In genomic region chr4:101699423-101699822, GRCm38 (mm10) we compare ENCODE assay signal across 24 mouse cellular contexts. TPM values are rescaled to one million over a fixed set of nuclear protein-coding genes. Genes with fewer than 3 reads are reported as not detected.
DNase-seq lines count a peak whose midpoint lies in the region; ATAC-seq and TF ChIP-seq lines count a peak whose summit lies in the region.
"Had no signal": no experiment of that assay in that cellular context is flagged by ENCODE, and none has a peak within 500 bp of the region (broad histone marks: within the 10 kb centered on the region; RNA-seq: fewer than 3 reads in every experiment).

No protein-coding gene starts in this region.

- no peak for TF ChIP-seq POLR2A in lung, adult 2 months (IDR thresholded peaks at IDR 0.05; ENCODE audit: borderline replicate concordance, extremely low read depth, low read depth, low read length)

- H3K27ac ChIP-seq in lung, embryonic 14.5 days (ENCODE audit: low read depth): no peak overlapping the region
- no peak overlapping the region for H3K27ac ChIP-seq in hindbrain, embryonic 14.5 days
- H3K27ac ChIP-seq: embryonic facial prominence, embryonic 13.5 days; heart, embryonic 15.5 days; hindbrain, embryonic 13.5 days; limb, embryonic 12.5 days; midbrain, embryonic 13.5 days had no signal

- peaks cover 3% of the 10 kb centered on the region; the same call in 1 of the 2 replicates for H3K4me1 ChIP-seq in lung, embryonic 14.5 days (ENCODE audit: insufficient read depth)
- peaks cover under 1% of the 10 kb centered on the region; the same call in 1 of the 2 replicates for H3K4me1 ChIP-seq in lung, adult 2 months (ENCODE audit: control insufficient read depth, insufficient read depth, low read length)
- H3K4me1 ChIP-seq in hindbrain, embryonic 14.5 days (replicated peaks; ENCODE audit: control insufficient read depth, insufficient read depth, low read length): no peaks in the 10 kb centered on the region
- H3K4me1 ChIP-seq: embryonic facial prominence, embryonic 13.5 days; heart, embryonic 15.5 days; hindbrain, embryonic 13.5 days; limb, embryonic 12.5 days; megakaryocyte, embryonic 14.5 days; midbrain, embryonic 13.5 days had no signal

- no peak overlapping the region for H3K4me2 ChIP-seq in lung, embryonic 14.5 days
- no peak overlapping the region for H3K4me2 ChIP-seq in hindbrain, embryonic 14.5 days (replicated peaks)
- H3K4me2 ChIP-seq: embryonic facial prominence, embryonic 13.5 days; heart, embryonic 15.5 days; hindbrain, embryonic 13.5 days; limb, embryonic 12.5 days; liver, embryonic 11.5 days; midbrain, embryonic 13.5 days had no signal

- H3K9me3 ChIP-seq in lung, embryonic 14.5 days (ENCODE audit: low read depth, low read length): no peaks in the 10 kb centered on the region
- H3K9me3 ChIP-seq in hindbrain, embryonic 14.5 days (ENCODE audit: control insufficient read depth, low read length): no peaks in the 10 kb centered on the region
- H3K9me3 ChIP-seq: embryonic facial prominence, embryonic 13.5 days; heart, embryonic 15.5 days; hindbrain, embryonic 13.5 days; limb, embryonic 12.5 days; midbrain, embryonic 13.5 days had no signal

- no peak overlapping the region for H3K4me3 ChIP-seq in lung, embryonic 14.5 days (ENCODE audit: low read depth, low read length)
- no peak overlapping the region for H3K4me3 ChIP-seq in lung, adult 2 months (replicated peaks; ENCODE audit: extremely low read depth, low read depth, low read length)
- no peak overlapping the region for H3K4me3 ChIP-seq in hindbrain, embryonic 14.5 days (replicated peaks; ENCODE audit: low read length)
- H3K4me3 ChIP-seq: embryonic facial prominence, embryonic 13.5 days; heart, embryonic 15.5 days; hindbrain, embryonic 13.5 days; limb, embryonic 12.5 days; megakaryocyte, embryonic 14.5 days; midbrain, embryonic 13.5 days had no signal

- ATAC-seq in lung, embryonic 14.5 days (ENCODE audit: insufficient read depth): peak; percentile 64; the same call in 1 of the 2 replicates
- ATAC-seq in hindbrain, embryonic 14.5 days (ENCODE audit: low FRiP score): no peak
- ATAC-seq: forebrain, embryonic 14.5 days; liver, postnatal 0 days; midbrain, embryonic 13.5 days had no signal

- H3K9ac ChIP-seq in lung, embryonic 14.5 days: no peak overlapping the region
- H3K9ac ChIP-seq in hindbrain, embryonic 14.5 days: no peak overlapping the region
- H3K9ac ChIP-seq: embryonic facial prominence, embryonic 13.5 days; heart, embryonic 15.5 days; hindbrain, embryonic 13.5 days; limb, embryonic 12.5 days; liver, postnatal 0 days; midbrain, embryonic 13.5 days had no signal

- H3K36me3 ChIP-seq in lung, embryonic 14.5 days (ENCODE audit: insufficient read depth): no peaks in the 10 kb centered on the region
- no peaks in the 10 kb centered on the region for H3K36me3 ChIP-seq in hindbrain, embryonic 14.5 days (replicated peaks; ENCODE audit: control insufficient read depth, insufficient read depth)
- H3K36me3 ChIP-seq: embryonic facial prominence, embryonic 13.5 days; heart, embryonic 15.5 days; hindbrain, embryonic 13.5 days; limb, embryonic 12.5 days; midbrain, embryonic 13.5 days had no signal

- DNase-seq in cerebellum, postnatal 14 days: peak; percentile 14 to 31
- DNase-seq in cerebellum, adult 8-10 months: no peak
- DNase-seq in lung, embryonic 14.5 days: peak; percentile 68
- DNase-seq in lung, adult 2 months: no peak
- DNase-seq in lung, postnatal 25 days (ENCODE audit: low spot score): peak; percentile 57
- DNase-seq in hindbrain, embryonic 14.5 days (ENCODE audit: low spot score): no peak
- DNase-seq in embryo, embryonic 9.5 days (ENCODE audit: extremely low spot score): no peak
- DNase-seq: adrenal gland, postnatal 36 days; cerebellum, adult 9-11 months; gastrocnemius, postnatal 25 days; heart, postnatal 36 days; layer of hippocampus, postnatal 36 days; liver, postnatal 0 days; right cerebral cortex, postnatal 4 days; thymus, adult 18-20 months; thymus, postnatal 4 days had no signal

- WGBS in lung, embryonic 14.5 days: 57% methylated on average over 1 of the region's 1 CpGs
- 70% methylated on average over 1 of the region's 1 CpGs for WGBS in lung, adult 2 months
- 58% methylated on average over 1 of the region's 1 CpGs for WGBS in hindbrain, embryonic 14.5 days

- no peak for TF ChIP-seq CTCF in lung, embryonic 14.5 days (IDR thresholded peaks at IDR 0.05; ENCODE audit: low read depth)
- TF ChIP-seq CTCF in lung, adult 2 months (IDR thresholded peaks at IDR 0.05; ENCODE audit: insufficient read depth, low read length): no peak

- no peaks in the 10 kb centered on the region for H3K27me3 ChIP-seq in lung, embryonic 14.5 days (ENCODE audit: insufficient read depth, low read length)
- no peaks in the 10 kb centered on the region for H3K27me3 ChIP-seq in hindbrain, embryonic 14.5 days (ENCODE audit: control insufficient read depth, insufficient read depth, low read length)
- H3K27me3 ChIP-seq: embryonic facial prominence, embryonic 13.5 days; heart, embryonic 15.5 days; hindbrain, embryonic 13.5 days; limb, embryonic 12.5 days; megakaryocyte, embryonic 14.5 days; midbrain, embryonic 13.5 days had no signal

RNA-seq across cellular contexts. Expression of gene Lepr, which starts 17.8 kb away (rescaled TPM):
- 7.3 and 9.2 TPM in 2 replicates for polyA plus RNA-seq in lung, embryonic 14.5 days (2014; fragmentation: Nextera tagmentation; extraction: Ambion mirVana)
- 8.6 and 13.6 TPM in 2 replicates for polyA plus RNA-seq in lung, adult 2 months (2012; rRNA removed)
- polyA plus RNA-seq in hindbrain, embryonic 14.5 days (2014; fragmentation: Nextera tagmentation; extraction: Ambion mirVana): 4.6 and 6.2 TPM in 2 replicates

RNA-seq across cellular contexts. Expression of gene Leprot, which starts 51.9 kb away (rescaled TPM):
- polyA plus RNA-seq in lung, embryonic 14.5 days (2014; fragmentation: Nextera tagmentation; extraction: Ambion mirVana): 87.9 and 88.4 TPM in 2 replicates
- 81.5 and 107 TPM in 2 replicates for polyA plus RNA-seq in lung, adult 2 months (2012; rRNA removed)
- polyA plus RNA-seq in hindbrain, embryonic 14.5 days (2014; fragmentation: Nextera tagmentation; extraction: Ambion mirVana): 84.7 and 90.7 TPM in 2 replicates

Comparison
In these comparisons a context has a peak if more than half of its experiments do, and no peak if none do; other contexts are left out.
1. DNase-seq: peak in cerebellum, postnatal 14 days (2 of 2), lung, embryonic 14.5 days (single experiment) and lung, postnatal 25 days (single experiment); none in cerebellum, adult 8-10 months (single experiment), lung, adult 2 months (single experiment), hindbrain, embryonic 14.5 days (single experiment) and embryo, embryonic 9.5 days (single experiment).